Mouse (Mus musculus): ENCODE data around the gene Ubtd1. TPM values are rescaled to one million over a fixed set of nuclear protein-coding genes. Genes with fewer than 3 reads are reported as not detected.
"Not testable (repeated sequence)": the region's sequence is repeated elsewhere in the genome, so short reads cannot be mapped to it uniquely, and the experiment has no call there.

The Ubtd1 gene
- polyA plus RNA-seq, 1 experiment, result 39.2 TPM

GRCm38 (mm10) chr19:42061443-42061842 lies 79.9 kb downstream of the Ubtd1 start:
- no peak for DNase-seq (ENCODE audit: low spot score)

DNA sequence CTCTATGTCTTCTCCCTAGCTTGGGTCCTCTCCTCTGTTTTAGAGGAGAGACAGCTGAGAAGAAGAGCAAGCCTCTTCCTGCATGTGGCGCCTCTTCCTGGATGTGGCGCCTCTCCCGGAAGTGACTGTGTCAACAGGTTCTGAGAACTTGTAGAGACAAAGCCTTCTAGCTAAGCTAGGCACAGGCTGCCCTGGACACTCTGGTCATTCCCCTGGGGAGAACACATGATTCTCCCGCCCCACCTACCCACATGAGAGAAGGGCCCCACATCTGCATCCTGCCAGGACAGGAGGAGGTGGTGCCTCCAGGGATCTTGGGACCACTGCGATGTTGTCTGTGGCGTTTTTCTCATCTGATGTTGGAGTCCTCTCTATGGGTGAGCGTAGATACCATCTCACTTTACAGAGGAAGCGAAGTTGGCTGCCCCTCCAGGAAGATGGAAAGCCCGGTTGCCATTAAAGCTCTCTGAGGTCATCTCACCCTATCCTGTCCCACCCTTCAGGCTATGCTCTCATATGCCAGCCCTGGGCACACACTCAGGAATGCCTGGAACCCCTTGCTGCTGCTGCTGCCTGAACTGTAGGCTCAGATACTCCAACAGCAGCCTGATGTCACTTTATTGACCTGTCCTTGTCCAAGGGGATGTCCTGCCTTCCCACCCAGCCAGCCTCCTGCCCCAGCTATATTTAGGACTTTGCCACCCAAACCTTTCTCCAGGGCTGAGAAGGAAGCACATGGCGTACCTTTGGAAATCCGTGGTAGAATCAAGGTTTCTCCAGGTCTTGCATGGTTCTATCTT lies 87.1 kb downstream of the Ubtd1 start:
- no peak for DNase-seq (ENCODE audit: low spot score)

DNA sequence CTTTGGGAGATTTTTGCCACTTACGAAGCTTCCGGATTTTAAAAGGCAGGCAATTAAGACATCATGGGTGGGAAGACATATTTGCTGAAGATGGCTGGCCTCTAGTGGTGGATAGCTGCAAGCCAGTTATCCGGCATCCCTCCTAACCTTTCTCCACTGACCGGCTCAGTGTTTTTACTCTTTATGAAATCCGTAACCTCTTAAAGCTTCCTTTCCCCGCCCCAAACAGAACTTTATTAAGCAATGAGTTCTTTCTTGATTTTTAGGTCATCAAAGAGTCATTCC lies 87.6 kb downstream of the Ubtd1 start:
- DNase-seq (ENCODE audit: low spot score), result no peak

- no peak for DNase-seq (ENCODE audit: low spot score)
These were observed 89.7 kb downstream of the Ubtd1 start for GRCm38 (mm10) chr19:42071221-42071620.

- DNase-seq (ENCODE audit: low spot score), result no peak
These were observed 90.5 kb downstream of the Ubtd1 start for GRCm38 (mm10) chr19:42071886-42072608.

DNA sequence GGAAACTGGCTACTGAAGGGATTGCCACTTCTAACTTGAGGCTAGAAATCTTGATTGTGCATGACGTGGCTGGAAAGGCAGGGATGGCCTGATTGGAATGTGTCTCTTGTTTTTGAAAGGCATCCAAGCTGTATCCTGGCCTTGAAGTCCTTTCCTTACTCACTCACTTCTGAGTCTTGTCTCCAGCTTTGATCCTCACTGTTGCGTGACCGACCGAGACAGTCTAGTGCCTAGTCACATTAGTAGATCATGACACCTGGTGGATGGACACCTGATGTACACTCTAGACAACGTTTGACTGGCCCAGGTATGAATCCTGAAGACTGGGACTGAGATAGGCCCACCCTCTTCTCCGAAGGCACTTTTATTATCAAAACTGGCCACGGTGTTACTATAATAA lies 91.2 kb downstream of the Ubtd1 start:
- DNase-seq (ENCODE audit: low spot score), result no peak

- DNase-seq (ENCODE audit: low spot score), result no peak
These were observed 93.5 kb downstream of the Ubtd1 start for GRCm38 (mm10) chr19:42075051-42075450.

- no peak for DNase-seq (ENCODE audit: low spot score)
These were observed 94.4 kb downstream of the Ubtd1 start for GRCm38 (mm10) chr19:42075992-42076391.

DNA sequence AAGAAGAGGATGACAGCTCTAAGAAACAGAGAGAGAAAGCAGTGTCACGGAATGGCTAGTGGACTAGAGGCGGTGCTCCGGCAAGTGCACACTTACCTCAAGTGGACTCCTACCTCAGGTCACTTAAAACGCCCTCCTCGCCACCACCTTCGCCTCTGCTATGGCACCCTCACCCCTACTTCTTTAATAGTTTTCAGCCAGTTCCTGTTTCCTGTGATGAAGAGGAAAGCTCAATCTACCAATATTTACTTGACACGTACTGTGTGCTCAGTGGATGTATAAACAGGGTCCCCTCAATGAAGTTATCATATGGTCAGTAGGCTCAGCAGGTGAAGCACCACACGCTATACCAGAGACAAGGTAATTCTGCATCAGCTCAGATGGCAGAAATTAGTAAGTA lies 97.0 kb downstream of the Ubtd1 start:
- no peak for DNase-seq (ENCODE audit: low spot score)

GRCm38 (mm10) chr19:42079006-42079405 lies 97.4 kb downstream of the Ubtd1 start:
- no peak for DNase-seq (ENCODE audit: low spot score)

DNA sequence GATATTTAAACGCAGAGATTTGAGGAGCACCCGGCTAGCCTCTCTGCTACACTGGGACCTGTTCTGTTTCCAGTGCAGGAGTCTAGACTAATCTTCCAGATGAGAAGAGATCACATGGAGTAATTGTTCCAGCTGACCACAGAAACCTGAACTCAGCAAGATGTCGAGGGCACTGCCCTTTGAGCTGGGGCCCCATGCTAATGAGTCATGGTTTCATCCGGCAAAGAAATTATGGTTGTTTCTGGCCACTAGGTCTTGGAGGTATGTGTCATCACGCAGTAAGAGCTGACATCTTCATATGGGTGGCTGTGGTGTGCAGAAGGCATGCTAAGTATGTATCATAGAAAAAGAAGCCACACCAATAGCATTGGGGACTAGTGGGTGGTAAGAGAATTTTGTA lies 98.4 kb downstream of the Ubtd1 start:
- no peak for DNase-seq (ENCODE audit: low spot score)

DNA sequence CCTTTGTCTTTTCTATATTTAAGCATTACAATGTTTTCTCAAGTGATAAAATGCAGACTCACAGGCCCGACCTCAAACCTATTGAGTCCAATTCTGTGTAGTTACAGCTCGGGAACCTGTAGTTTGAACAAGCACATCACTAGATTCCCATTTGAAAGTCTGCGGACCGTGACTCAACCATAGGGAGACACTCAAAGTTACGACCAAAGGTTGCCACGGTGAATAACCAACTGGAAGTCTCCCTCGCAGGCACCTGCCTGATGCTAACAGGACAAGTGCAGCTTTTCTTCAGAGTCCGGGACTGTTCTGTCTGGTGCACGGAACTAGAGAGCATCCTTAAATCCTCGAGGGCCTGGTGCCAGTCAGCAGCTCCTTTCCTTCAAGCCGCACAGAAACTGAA lies 98.9 kb downstream of the Ubtd1 start:
- no peak for DNase-seq (ENCODE audit: low spot score)

- DNase-seq (ENCODE audit: low spot score), result not testable (repeated sequence)
These were observed 100.0 kb downstream of the Ubtd1 start for GRCm38 (mm10) chr19:42081613-42082012.

Other genes starting within 250 kb of the Ubtd1 start
- gene Slit1, start 238.1 kb upstream of the Ubtd1 start, polyA plus RNA-seq (2012; rRNA removed), result 0.15 TPM in 2 replicates
- 4.3 and 4.6 TPM in 2 replicates for gene Arhgap19, start 179.7 kb upstream of the Ubtd1 start, polyA plus RNA-seq (2012; rRNA removed)
- 0.95 and 1.5 TPM in 2 replicates for gene Frat1, start 151.8 kb upstream of the Ubtd1 start, polyA plus RNA-seq (2012; rRNA removed)
- gene Frat2, start 133.6 kb upstream of the Ubtd1 start, polyA plus RNA-seq (2012; rRNA removed), result 1.8 and 2.3 TPM in 2 replicates
- gene Rrp12, start 85.6 kb upstream of the Ubtd1 start, polyA plus RNA-seq (2012; rRNA removed), result 6.1 and 6.4 TPM in 2 replicates
- 266 and 271 TPM in 2 replicates for gene Pgam1, start 69.8 kb upstream of the Ubtd1 start, polyA plus RNA-seq (2012; rRNA removed)
- 29.5 and 31.0 TPM in 2 replicates for gene Exosc1, start 48.3 kb upstream of the Ubtd1 start, polyA plus RNA-seq (2012; rRNA removed)
- 41.1 and 66.3 TPM in 2 replicates for gene Zdhhc16, start 48.3 kb upstream of the Ubtd1 start, polyA plus RNA-seq (2012; rRNA removed)
- gene Mms19, start 606 bp upstream of the Ubtd1 start, polyA plus RNA-seq (2012; rRNA removed), result 56.3 and 60.4 TPM in 2 replicates
- 0.10 TPM in 1 of 2 replicates, not detected in the other for gene Ankrd2, start 54.2 kb downstream of the Ubtd1 start, polyA plus RNA-seq (2012; rRNA removed)
- gene Hoga1, start 63.8 kb downstream of the Ubtd1 start, polyA plus RNA-seq (2012; rRNA removed), result 2.4 and 2.7 TPM in 2 replicates
- 0.23 and 0.24 TPM in 2 replicates for gene 4933411K16Rik, start 70.5 kb downstream of the Ubtd1 start, polyA plus RNA-seq (2012; rRNA removed)
- gene Morn4, start 104.6 kb downstream of the Ubtd1 start, polyA plus RNA-seq (2012; rRNA removed), result 7.4 and 8.7 TPM in 2 replicates
- gene Pi4k2a, start 108.7 kb downstream of the Ubtd1 start, polyA plus RNA-seq (2012; rRNA removed), result 26.0 and 26.4 TPM in 2 replicates
- gene Avpi1, start 147.3 kb downstream of the Ubtd1 start, polyA plus RNA-seq (2012; rRNA removed), result 28.6 and 29.1 TPM in 2 replicates
- gene Marveld1, start 165.6 kb downstream of the Ubtd1 start, polyA plus RNA-seq (2012; rRNA removed), result 186 and 267 TPM in 2 replicates
- 43.3 and 50.3 TPM in 2 replicates for gene Zfyve27, start 182.2 kb downstream of the Ubtd1 start, polyA plus RNA-seq (2012; rRNA removed)
- 10.3 and 12.0 TPM in 2 replicates for gene Sfrp5, start 220.5 kb downstream of the Ubtd1 start, polyA plus RNA-seq (2012; rRNA removed)